Mouse (Mus musculus) activated CD4-positive, CD25-positive, alpha-beta regulatory T cell, adult 9 weeks (primary cell): ENCODE measurements around the gene Lysmd1. TPM values are rescaled to one million over a fixed set of nuclear protein-coding genes. Genes with fewer than 3 reads are reported as not detected.

Experiments used
- polyA plus RNA-seq: library from polyadenylated mRNA; unstranded; fragments of 100-300 nt; shearing (Covaris generic); gene quantifications from one replicate; pipeline ENCODE4 v1.2.1, GENCODE M21; 2017

The Lysmd1 gene
- polyA plus RNA-seq, result 31.2 TPM

DNA sequence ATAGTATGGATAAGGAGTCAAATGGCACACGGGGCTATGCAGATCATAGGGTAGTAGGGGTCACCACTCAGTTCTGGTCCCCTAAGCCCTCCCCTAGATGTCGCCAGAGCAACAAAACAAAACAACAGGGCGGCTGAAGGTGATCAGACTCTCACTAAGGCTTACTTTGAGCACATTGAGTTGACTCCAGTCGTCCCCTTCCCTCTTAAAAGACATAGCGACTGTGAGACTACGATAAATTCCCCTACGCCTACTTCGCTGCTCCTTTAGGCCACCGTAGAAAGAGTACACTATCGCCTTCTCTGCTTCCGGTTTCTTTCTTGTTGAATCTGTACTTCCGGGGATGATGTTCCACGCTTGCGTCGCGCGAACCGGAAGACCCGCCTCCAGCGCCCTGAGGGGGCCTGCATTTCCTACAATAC is at the start of gene Lysmd1, which contains the start of gene Scnm1:
Lysmd1 (plus strand) TSS at position 409 of the 422 bp plus-strand sequence.
Scnm1 (minus strand) TSS at position 332 of the 422 bp plus-strand sequence.

DNA sequence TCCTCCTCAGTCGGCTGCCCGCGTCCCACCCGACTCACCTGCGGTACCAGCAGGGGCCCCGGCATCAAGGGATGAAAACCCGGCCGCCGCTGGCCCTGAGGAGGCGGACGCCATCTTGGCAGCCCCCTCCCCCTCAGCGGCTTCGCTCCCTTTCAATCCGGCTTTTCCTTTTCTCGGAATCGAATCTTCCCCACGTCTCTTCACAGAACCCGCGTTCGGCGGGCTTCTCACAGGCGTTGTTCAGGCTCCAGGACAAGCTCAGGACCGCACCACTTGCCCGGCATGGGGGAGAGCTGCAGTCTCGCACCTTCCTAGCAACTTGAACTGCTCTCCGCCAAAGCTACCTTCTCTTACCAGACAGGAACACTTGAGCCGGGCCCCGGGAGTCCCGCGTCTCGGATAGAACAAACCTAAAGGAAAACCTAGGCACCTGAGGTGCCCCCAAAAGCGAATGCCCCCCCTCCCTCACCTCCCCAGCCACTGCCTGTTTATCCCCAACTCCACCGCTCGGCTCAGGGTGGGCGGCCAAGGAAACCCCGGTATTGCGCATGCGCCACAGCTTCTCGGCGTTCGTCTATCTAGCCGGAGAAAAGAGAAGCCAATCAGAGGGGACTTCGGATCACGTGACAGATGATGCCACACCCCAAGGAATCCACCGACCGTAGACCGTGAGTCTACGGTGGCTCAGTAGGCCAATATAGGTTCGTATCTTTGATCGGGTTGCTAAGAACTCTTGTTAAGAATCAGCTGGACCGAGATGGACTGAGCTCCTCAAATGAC is 27.4 kb upstream of the Lysmd1 start, which contains the start of gene Pip5k1a:
Pip5k1a (minus strand) TSS at position 593 of the 780 bp plus-strand sequence.

DNA sequence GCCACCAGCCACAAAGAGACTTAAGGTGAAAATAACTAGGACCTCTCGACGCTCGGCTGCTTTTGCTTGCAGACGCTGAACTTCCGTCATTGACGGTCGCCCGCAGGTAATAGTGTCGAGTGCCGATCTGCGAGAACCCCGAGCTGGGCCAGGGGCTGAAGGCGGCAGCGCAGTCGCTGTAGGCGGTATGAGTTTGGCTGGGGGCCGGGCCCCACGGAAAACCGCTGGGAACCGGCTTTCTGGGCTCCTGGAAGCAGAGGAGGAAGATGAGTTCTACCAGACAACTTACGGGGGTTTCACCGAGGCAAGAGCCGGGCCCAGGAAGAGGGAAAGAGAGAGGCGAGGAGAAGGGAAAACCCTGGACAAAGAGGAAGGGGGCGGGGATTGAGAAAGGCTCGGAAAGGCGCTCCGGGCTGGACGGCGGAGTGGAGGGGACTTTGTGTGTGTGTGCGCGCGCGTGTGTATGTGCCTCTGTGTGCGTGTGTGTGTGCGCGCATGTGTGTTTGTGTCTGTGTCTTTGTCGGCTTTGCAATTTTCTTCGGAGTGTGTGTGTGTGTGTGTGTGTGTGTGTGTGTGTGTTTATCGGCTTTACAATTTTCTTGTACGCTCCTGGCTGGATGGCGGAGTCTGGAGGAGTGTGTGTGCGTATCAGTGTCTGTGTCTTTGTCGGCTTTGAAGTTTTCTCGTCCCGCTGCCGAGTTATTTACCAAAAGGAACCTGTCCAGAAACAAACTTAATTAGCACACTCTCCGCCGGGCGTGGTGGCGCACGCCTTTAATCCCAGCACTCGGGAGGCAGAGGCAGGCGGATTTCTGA is 22.8 kb upstream of the Lysmd1 start, which contains the start of gene Vps72:
Vps72 (plus strand) TSS at position 112 of the 816 bp plus-strand sequence.

DNA sequence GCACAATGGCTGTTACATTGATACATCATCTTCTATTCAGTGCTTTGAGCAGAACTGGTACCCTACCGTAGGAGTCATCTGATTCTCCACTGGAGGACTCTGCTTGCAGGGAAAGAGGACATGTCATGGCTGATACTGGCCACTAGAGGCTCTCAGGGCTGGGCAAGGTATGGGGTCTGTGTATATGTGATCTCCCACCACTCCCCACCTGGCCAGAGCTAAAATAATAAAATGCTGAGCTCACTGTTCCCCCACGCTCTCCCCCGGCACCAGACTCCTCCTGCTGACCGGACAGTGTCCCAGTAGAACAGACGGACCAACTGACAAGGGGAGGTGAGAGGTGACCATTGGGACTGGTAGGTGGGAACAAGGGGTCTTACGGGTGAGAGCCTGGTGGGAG is 9.6 kb upstream of the Lysmd1 start, which contains the start of gene Tmod4:
Tmod4 (plus strand) TSS at position 231 of the 400 bp plus-strand sequence.

DNA sequence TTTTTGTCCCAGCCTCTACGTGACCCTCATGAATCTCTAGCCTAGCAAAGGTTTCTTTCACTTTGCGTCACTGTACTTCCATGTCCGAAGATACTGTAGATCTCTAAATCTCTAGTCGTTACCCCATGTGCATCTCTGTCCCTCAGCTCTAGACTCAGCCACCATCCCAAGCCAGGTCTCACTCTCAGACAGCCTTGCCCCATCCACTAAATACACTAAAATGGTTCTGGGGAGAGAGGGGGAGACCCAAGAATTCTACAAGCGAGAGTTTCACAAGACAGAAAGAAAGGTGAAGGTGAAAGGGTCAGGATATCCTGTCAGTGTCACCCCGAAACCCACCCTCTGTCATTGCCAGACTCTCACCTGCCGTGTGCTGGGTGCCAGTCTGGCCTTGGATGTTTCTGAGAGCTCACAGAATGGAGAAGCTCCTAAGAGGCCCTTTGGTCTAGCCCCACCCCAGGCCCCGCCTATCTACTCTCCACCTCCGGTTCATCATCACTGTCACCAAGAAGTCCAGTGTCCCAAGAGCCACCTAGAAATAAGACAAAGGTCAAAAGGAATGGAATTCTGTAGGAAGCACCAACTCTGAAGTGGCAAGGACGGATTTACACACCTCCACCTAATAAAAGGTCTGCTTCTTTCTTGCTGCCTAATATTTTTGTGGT is 8.2 kb downstream of the Lysmd1 start, which contains the start of gene Tnfaip8l2:
Tnfaip8l2 (minus strand) TSS at position 409 of the 665 bp plus-strand sequence.

DNA sequence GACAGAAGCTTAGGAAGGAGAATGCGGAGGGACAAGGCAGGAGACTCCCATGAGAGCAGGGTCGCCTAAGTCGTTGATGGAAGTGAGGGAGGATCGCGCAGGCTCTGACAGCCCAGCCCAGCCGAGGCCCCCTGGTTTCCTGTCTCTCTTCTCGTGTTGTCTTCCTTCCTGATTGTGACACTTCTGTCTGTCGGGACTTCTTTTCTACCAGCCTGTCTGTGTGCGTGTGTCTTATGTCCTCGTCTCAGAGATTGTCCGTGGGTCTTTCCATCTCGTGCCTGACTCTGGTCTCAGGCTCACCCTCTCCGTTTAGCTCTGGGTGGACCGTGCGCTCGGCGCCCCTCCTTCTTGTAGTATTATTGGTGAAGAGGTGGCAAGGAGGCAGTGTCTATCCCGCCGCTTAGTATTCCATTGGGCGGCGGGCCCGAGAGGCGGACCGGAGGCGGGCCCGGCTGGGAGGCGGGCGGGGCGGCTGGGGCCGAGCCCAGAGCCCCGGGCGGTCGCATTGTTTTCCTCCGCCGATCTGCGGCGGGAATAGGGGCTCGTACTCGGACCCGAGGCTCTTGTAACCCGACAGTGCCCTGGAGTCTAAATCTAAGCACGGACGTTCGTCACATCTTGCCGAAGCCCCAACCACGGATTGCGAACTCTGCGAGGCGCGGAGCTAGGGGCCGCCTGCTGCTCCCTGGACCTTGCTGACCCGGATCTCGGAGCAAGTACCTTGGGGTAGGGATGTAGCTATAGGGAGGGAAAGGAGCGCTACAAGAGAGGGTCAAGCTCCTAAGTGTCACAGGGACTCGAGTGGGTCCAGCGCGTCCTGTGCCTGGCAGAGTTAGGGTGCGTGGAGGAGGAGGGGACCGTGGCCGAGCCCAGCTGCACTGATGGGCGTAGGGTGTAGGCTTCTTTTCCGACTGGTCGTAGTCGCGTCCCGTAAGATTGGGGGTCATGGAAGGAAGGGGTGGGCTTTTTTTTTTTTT is 26.4 kb downstream of the Lysmd1 start, which contains the start of gene Sema6c:
Sema6c (plus strand) TSS at position 471 of the 977 bp plus-strand sequence.

Other genes starting within 250 kb of the Lysmd1 start
- gene Psmb4, start 247.1 kb upstream of the Lysmd1 start, polyA plus RNA-seq, result 382 TPM
- gene Selenbp1, start 201.0 kb upstream of the Lysmd1 start, polyA plus RNA-seq, result 4.7 TPM
- gene Rfx5, start 180.0 kb upstream of the Lysmd1 start, polyA plus RNA-seq, result 22.5 TPM
- 17.3 TPM for gene Pi4kb, start 159.4 kb upstream of the Lysmd1 start, polyA plus RNA-seq
- gene Zfp687, start 118.6 kb upstream of the Lysmd1 start, polyA plus RNA-seq, result 84.8 TPM
- gene Psmd4, start 91.5 kb upstream of the Lysmd1 start, polyA plus RNA-seq, result 296 TPM
- gene Pip5k1a, start 27.2 kb upstream of the Lysmd1 start, polyA plus RNA-seq, result 36.4 TPM
- gene Vps72, start 23.1 kb upstream of the Lysmd1 start, polyA plus RNA-seq, result 118 TPM
- gene Tmod4, start 9.6 kb upstream of the Lysmd1 start, polyA plus RNA-seq, result 2.9 TPM
- gene Scnm1, start 77 bp upstream of the Lysmd1 start, polyA plus RNA-seq, result 117 TPM
- 264 TPM for gene Tnfaip8l2, start 8.3 kb downstream of the Lysmd1 start, polyA plus RNA-seq
- 0.38 TPM for gene Sema6c, start 26.4 kb downstream of the Lysmd1 start, polyA plus RNA-seq
- 37.4 TPM for gene Gabpb2, start 83.8 kb downstream of the Lysmd1 start, polyA plus RNA-seq
- gene Cdc42se1, start 94.6 kb downstream of the Lysmd1 start, polyA plus RNA-seq, result 440 TPM
- gene Mllt11, start 98.1 kb downstream of the Lysmd1 start, polyA plus RNA-seq, result 8.8 TPM
- 0.97 TPM for gene Gm128, start 107.5 kb downstream of the Lysmd1 start, polyA plus RNA-seq
- gene Bnipl, start 117.1 kb downstream of the Lysmd1 start, polyA plus RNA-seq, result not detected
- 28.8 TPM for gene Mindy1, start 147.3 kb downstream of the Lysmd1 start, polyA plus RNA-seq
- 7.2 TPM for gene Prune1, start 148.0 kb downstream of the Lysmd1 start, polyA plus RNA-seq
- 0.62 TPM for gene Anxa9, start 173.1 kb downstream of the Lysmd1 start, polyA plus RNA-seq
- gene Cers2, start 180.7 kb downstream of the Lysmd1 start, polyA plus RNA-seq, result 274 TPM
- gene Setdb1, start 223.1 kb downstream of the Lysmd1 start, polyA plus RNA-seq, result 47.0 TPM